Mouse (Mus musculus) embryonic facial prominence, embryonic 13.5 days (tissue): ENCODE measurements around the gene Rhbdl3. TPM values are rescaled to one million over a fixed set of nuclear protein-coding genes. Genes with fewer than 3 reads are reported as not detected.

ENCODE experiments used
- ATAC-seq: fragments of 200-750 bp; cut with Nextera tagmentation; 2 replicates; pipeline ENCODE4 v1.8.0; 2017; ENCODE audit warnings: low read depth; ENCODE audit not compliant: insufficient number of reproducible peaks, insufficient read depth, low FRiP score, low TSS enrichment
- H3K27ac ChIP-seq: fragments of 300-500 bp; sonication (generic); 2 replicates; pipeline ENCODE4 v1.5.1; 2015; ENCODE audit warnings: moderate library complexity, mild to moderate bottlenecking, inconsistent platforms
- H3K27me3 ChIP-seq: fragments of 300-500 bp; sonication (generic); 2 replicates; pipeline ENCODE4 v1.6.1; 2015; ENCODE audit warnings: mild to moderate bottlenecking, inconsistent platforms
- H3K36me3 ChIP-seq: fragments of 300-500 bp; sonication (generic); 2 replicates; pipeline ENCODE4 v1.6.1; 2015; ENCODE audit warnings: mild to moderate bottlenecking, inconsistent platforms
- H3K4me1 ChIP-seq: fragments of 300-500 bp; sonication (generic); 2 replicates; pipeline ENCODE4 v1.6.1; 2015; ENCODE audit warnings: inconsistent platforms
- H3K4me2 ChIP-seq: fragments of 300-500 bp; sonication (generic); 2 replicates; pipeline ENCODE4 v1.6.1; 2015; ENCODE audit warnings: moderate library complexity, mild to moderate bottlenecking, inconsistent platforms
- H3K4me3 ChIP-seq: fragments of 300-500 bp; sonication (generic); 2 replicates; pipeline ENCODE4 v1.5.1; 2015; ENCODE audit warnings: mild to moderate bottlenecking, inconsistent platforms
- H3K9ac ChIP-seq: fragments of 300-500 bp; sonication (generic); 2 replicates; pipeline ENCODE4 v1.6.1; 2015; ENCODE audit warnings: mild to moderate bottlenecking, inconsistent platforms
- H3K9me3 ChIP-seq: fragments of 300-500 bp; sonication (generic); 2 replicates; pipeline ENCODE4 v1.6.1; 2016; ENCODE audit warnings: inconsistent platforms
- WGBS: fragments of 180-500 bp; shearing (Covaris S2); methylation state at CpG from one replicate; pipeline ENCODE4 v1.1.7; 2015; ENCODE audit warnings: mixed read lengths; 5-methylcytosine and 5-hydroxymethylcytosine counted together
- polyA plus RNA-seq: library from polyadenylated mRNA; unstranded; fragments of >200 nt; fragmentation: Nextera tagmentation; extraction: Ambion mirVana; gene quantifications from 2 replicates; pipeline ENCODE4 v1.2.1, GENCODE M21; 2015

The Rhbdl3 gene
- polyA plus RNA-seq, 1 experiment from 2014 or later, result 6.6 TPM

- Histone ChIP-seq H3K4me1 (no peaks in the 10 kb centered on the region; the same call in 1 of the 2 replicates), H3K9me3 (no peaks in the 10 kb centered on the region), H3K4me3 (no peak overlapping the region), H3K27me3 (no peaks in the 10 kb centered on the region), H3K27ac (no peak overlapping the region), H3K4me2 (no peak overlapping the region), H3K36me3 (no peaks in the 10 kb centered on the region), H3K9ac (no peak overlapping the region)
- WGBS, result 77% methylated on average over 4 of the region's 4 CpGs
- ATAC-seq, result no peak
Measured at GRCm38 (mm10) chr11:80313944-80314343, 13.2 kb downstream of the Rhbdl3 start.

- no peak overlapping the region for H3K27ac ChIP-seq
- WGBS, result 50% methylated on average over 10 of the region's 10 CpGs
- ATAC-seq, result no peak
Measured at GRCm38 (mm10) chr11:80315743-80316639, 15.3 kb downstream of the Rhbdl3 start.

GRCm38 (mm10) chr11:80323255-80323654 lies 22.5 kb downstream of the Rhbdl3 start:
- Histone ChIP-seq H3K4me3 (no peak overlapping the region), H3K9ac (no peak overlapping the region), H3K4me2 (no peak overlapping the region), H3K27ac (no peak overlapping the region), H3K4me1 (no peaks in the 10 kb centered on the region), H3K27me3 (no peaks in the 10 kb centered on the region), H3K9me3 (no peaks in the 10 kb centered on the region), H3K36me3 (no peaks in the 10 kb centered on the region)
- ATAC-seq, result no peak
- 61% methylated on average over 13 of the region's 13 CpGs for WGBS

More at GRCm38 (mm10) chr11:80315743-80316639, 15.3 kb downstream of the Rhbdl3 start:
- H3K9ac ChIP-seq, result no peak overlapping the region
- no peak overlapping the region for H3K4me3 ChIP-seq
- no peaks in the 10 kb centered on the region; the same call in 1 of the 2 replicates for H3K4me1 ChIP-seq
- no peaks in the 10 kb centered on the region for H3K9me3 ChIP-seq
- no peak overlapping the region for H3K4me2 ChIP-seq
- no peaks in the 10 kb centered on the region for H3K27me3 ChIP-seq
- H3K36me3 ChIP-seq, result no peaks in the 10 kb centered on the region

GRCm38 (mm10) chr11:80324636-80325035 lies 23.9 kb downstream of the Rhbdl3 start:
- no peak overlapping the region for H3K9ac ChIP-seq
- no peak overlapping the region for H3K27ac ChIP-seq
- H3K27me3 ChIP-seq, result no peaks in the 10 kb centered on the region
- no peak for ATAC-seq
- no peak overlapping the region for H3K4me2 ChIP-seq
- no peaks in the 10 kb centered on the region for H3K9me3 ChIP-seq
- no peaks in the 10 kb centered on the region for H3K36me3 ChIP-seq
- H3K4me3 ChIP-seq, result no peak overlapping the region
- H3K4me1 ChIP-seq, result no peaks in the 10 kb centered on the region
- WGBS, result 82% methylated on average over 6 of the region's 6 CpGs

GRCm38 (mm10) chr11:80332709-80333400 lies 32.1 kb downstream of the Rhbdl3 start:
- Histone ChIP-seq H3K4me3 (no peak overlapping the region), H3K9me3 (no peaks in the 10 kb centered on the region), H3K27me3 (peaks cover 30% of the 10 kb centered on the region), H3K9ac (no peak overlapping the region), H3K36me3 (no peaks in the 10 kb centered on the region), H3K27ac (no peak overlapping the region), H3K4me2 (no peak overlapping the region), H3K4me1 (no peaks in the 10 kb centered on the region)
- ATAC-seq, result no peak
- 72% methylated on average over 12 of the region's 12 CpGs for WGBS

GRCm38 (mm10) chr11:80335609-80336350 lies 35.1 kb downstream of the Rhbdl3 start:
- Histone ChIP-seq H3K36me3 (no peaks in the 10 kb centered on the region), H3K27ac (no peak overlapping the region), H3K9ac (no peak overlapping the region), H3K27me3 (peaks cover 30% of the 10 kb centered on the region), H3K4me2 (no peak overlapping the region), H3K4me1 (no peaks in the 10 kb centered on the region), H3K9me3 (no peaks in the 10 kb centered on the region), H3K4me3 (no peak overlapping the region)
- ATAC-seq, result no peak
- 5% methylated on average over 7 of the region's 7 CpGs for WGBS

- H3K9ac ChIP-seq, result no peak overlapping the region
- ATAC-seq, result no peak
- H3K4me3 ChIP-seq, result no peak overlapping the region
- 13% methylated on average over 6 of the region's 6 CpGs for WGBS
- peaks cover 30% of the 10 kb centered on the region for H3K27me3 ChIP-seq
- H3K36me3 ChIP-seq, result no peaks in the 10 kb centered on the region
- H3K4me2 ChIP-seq, result no peak overlapping the region
- H3K4me1 ChIP-seq, result no peaks in the 10 kb centered on the region
- no peak overlapping the region for H3K27ac ChIP-seq
- no peaks in the 10 kb centered on the region for H3K9me3 ChIP-seq
Measured at GRCm38 (mm10) chr11:80336351-80336730, 35.6 kb downstream of the Rhbdl3 start.

- Histone ChIP-seq H3K4me2 (no peak overlapping the region), H3K27ac (no peak overlapping the region), H3K27me3 (peaks cover 2% of the 10 kb centered on the region; the same call in 1 of the 2 replicates), H3K9me3 (no peaks in the 10 kb centered on the region), H3K9ac (no peak overlapping the region), H3K4me1 (peaks cover 4% of the 10 kb centered on the region), H3K36me3 (no peaks in the 10 kb centered on the region), H3K4me3 (no peak overlapping the region)
- 0% methylated on average over 2 of the region's 2 CpGs for WGBS
- ATAC-seq, result no peak
Measured at GRCm38 (mm10) chr11:80342482-80342881, 41.8 kb downstream of the Rhbdl3 start.

- ATAC-seq, result no peak
- Histone ChIP-seq H3K4me2 (no peak overlapping the region), H3K36me3 (no peaks in the 10 kb centered on the region), H3K4me3 (no peak overlapping the region), H3K9me3 (no peaks in the 10 kb centered on the region), H3K27me3 (no peaks in the 10 kb centered on the region), H3K4me1 (no peaks in the 10 kb centered on the region), H3K9ac (no peak overlapping the region), H3K27ac (no peak overlapping the region)
- WGBS, result 69% methylated on average over 5 of the region's 5 CpGs
Measured at GRCm38 (mm10) chr11:80351832-80352430, 51.2 kb downstream of the Rhbdl3 start.

GRCm38 (mm10) chr11:80354832-80355231 lies 54.1 kb downstream of the Rhbdl3 start:
- Histone ChIP-seq H3K4me1 (no peaks in the 10 kb centered on the region), H3K4me3 (no peak overlapping the region), H3K9ac (no peak overlapping the region), H3K36me3 (peaks cover 7% of the 10 kb centered on the region), H3K27me3 (no peaks in the 10 kb centered on the region), H3K4me2 (no peak overlapping the region), H3K9me3 (no peaks in the 10 kb centered on the region), H3K27ac (no peak overlapping the region)
- ATAC-seq, result no peak
- WGBS, result 41% methylated on average over 4 of the region's 4 CpGs

GRCm38 (mm10) chr11:80368949-80369348 lies 68.2 kb downstream of the Rhbdl3 start:
- H3K9ac ChIP-seq, result no peak overlapping the region
- no peaks in the 10 kb centered on the region for H3K4me1 ChIP-seq
- H3K4me3 ChIP-seq, result no peak overlapping the region
- H3K27ac ChIP-seq, result no peak overlapping the region
- peaks cover 68% of the 10 kb centered on the region for H3K36me3 ChIP-seq
- H3K27me3 ChIP-seq, result no peaks in the 10 kb centered on the region
- no peak overlapping the region for H3K4me2 ChIP-seq
- no peaks in the 10 kb centered on the region for H3K9me3 ChIP-seq
- WGBS, result 84% methylated on average over 1 of the region's 1 CpGs
- ATAC-seq, result no peak
